Mouse (Mus musculus): ENCODE data around the gene Tbk1.

Tbk1 gene

DNA sequence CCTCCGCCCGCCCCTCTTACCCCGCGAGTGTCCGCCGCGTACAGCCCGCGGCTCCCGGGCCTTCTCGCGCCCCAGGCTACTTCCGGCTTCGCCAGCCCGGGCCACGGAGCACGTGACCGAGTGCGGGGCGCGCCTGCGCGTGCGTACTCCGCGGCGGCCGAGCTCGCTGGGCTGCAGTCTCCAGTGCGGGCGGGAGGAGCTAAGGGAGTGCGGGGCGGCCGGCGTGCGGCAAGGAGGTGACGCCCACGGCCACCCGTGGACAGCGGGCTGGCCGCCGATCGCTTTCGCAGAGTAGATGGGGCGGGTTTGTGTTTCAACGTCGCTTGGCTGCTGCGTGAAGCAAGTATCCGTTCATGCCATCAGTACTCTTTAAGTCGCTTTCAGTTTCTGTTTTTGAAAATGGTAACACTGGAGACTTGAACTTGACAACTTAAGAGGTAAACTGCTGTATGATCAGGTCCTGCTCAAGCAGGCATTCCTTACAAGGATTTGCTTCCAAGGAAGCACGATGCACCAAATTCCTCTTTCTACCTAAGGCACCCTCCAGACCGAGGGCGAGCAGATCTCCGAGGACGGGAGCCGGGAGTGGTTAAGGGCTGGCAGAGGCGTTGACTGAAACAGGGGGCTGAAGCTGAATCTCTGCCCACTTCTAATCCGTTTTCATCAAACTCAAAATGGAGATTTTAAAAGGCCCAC is at the start of gene Tbk1:
Tbk1 (minus strand) TSS at position 113 of the 696 bp plus-strand sequence.
- peak; percentile 93 for DNase-seq

DNA sequence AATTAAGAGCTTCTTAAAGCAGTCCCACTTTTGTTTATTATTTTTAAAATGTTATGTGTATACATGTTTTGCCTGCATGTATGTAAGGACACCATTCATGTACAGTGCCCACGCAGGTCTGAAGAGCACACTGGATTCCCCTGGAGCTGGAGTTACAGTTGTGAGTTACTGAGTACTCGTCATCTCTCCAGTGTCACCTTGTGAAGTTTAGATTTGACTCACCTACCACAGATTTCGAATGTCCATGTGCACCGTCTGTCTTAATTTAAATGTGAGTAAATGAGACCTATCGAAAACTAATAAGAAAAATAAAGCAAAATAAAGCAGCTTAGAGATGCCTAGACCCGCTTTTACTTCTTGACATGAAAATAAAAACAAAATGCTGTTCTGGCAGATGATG is 49.7 kb upstream of the Tbk1 start:
- no peak for DNase-seq

DNA sequence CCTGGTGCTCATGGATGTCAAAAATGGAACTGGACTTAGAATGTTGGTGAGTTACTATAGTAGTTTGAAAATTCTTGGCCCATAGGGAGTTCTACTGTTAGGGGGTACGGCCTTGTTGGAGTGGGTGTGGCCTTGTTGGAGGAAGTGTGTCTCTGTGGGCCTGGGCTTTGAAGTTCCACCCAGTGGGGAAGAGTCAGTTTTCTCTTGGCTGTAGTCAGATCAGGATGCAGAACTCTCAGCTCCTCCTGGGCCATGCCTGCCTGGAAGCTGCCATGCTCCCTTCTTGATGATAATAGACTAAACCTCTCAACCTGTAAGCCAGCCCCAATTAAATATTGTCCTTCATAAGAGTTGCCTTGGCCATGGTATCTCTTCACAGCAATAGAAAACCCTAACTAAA is 47.6 kb upstream of the Tbk1 start:
- DNase-seq = no peak

DNA sequence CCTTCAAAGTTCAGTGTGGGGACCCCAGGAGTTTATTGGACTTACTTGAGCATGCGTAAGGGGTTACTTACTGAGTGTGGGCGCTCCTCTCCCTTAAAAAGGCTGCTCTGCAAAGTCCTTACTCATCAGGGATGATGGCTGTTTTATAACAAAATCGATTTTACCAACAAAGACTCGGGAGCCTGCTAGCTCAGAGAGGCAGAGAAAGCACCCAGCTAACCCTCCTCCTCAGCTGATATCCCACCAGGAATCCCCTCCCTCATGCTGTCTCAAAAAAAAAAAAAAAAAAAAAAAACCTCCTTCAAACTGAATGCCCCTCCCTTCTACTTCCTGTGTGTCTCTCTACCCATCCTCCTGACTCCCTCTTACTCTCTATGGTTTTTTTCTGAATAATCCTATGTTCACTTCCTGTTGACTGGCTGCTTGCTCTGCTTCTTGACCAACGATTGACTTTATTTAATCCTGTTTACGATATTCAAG is 42.0 kb upstream of the Tbk1 start:
- no peak for DNase-seq

DNA sequence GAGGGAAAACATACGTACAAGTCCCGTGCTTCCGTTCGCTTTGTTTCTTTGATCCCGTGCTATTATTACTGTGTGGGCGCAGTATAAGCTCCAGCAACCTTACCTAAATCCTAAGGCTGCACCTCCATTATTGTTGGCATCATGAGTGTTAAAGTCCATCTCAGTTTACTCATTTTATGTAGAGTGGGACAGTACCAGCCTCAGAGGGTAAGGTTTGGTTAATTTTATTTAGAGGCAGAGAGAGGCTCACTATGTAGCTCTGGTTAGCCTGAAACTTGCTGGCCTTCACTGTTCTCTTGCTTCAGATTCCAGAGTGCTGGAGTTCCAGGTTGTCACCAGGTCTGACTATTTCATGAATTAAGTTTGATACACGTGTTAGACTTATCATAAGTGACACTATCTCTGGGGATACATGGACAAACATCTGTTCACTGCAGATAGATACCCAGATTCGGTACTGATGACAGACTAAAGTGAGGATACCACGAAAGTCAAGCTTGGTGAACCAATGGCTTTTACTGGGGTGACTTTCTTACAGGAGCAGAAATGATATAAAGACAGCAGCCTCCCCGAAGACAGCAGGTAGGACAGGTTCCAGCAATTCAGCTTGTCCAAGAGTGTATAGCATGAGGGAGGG is 40.7 kb upstream of the Tbk1 start:
- DNase-seq = no peak

DNA sequence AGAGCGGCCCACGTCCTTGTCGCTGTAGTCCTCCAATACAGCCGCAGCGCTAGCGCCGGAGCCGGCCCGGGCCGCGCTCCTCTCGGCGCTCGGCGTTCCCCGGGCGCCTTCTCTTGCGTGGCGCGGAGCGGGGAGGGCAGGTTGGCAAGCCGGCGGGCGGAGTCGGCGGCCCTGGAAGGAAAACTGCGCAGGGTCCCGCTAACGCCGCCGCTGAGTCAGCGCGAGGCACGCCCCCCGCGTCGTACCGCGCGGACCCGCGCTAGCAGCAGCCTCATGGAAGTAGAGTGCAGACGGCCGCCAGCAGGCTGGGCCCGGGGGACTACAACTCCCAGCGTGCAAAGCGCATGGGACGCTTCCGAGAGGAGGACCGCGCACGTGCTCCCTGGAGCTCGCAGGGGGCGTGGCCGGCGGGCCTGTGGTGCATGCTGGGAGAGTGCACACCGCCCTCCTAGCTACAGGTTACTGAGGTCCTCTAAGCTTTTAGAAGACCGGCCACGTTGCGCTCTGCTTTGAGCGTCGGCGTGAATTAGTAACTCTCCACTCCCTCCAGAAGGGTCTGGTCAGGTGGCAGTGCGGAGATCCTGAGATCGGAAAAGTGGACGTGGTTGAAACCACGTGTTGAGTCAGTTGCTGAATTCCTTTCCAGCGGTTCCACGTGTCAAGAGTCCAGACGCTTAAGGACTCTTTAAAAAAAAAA is 39.7 kb upstream of the Tbk1 start, which contains the start of gene Xpot:
Xpot (minus strand) TSS at position 147 of the 697 bp plus-strand sequence.
- peak; percentile 98 for DNase-seq

DNA sequence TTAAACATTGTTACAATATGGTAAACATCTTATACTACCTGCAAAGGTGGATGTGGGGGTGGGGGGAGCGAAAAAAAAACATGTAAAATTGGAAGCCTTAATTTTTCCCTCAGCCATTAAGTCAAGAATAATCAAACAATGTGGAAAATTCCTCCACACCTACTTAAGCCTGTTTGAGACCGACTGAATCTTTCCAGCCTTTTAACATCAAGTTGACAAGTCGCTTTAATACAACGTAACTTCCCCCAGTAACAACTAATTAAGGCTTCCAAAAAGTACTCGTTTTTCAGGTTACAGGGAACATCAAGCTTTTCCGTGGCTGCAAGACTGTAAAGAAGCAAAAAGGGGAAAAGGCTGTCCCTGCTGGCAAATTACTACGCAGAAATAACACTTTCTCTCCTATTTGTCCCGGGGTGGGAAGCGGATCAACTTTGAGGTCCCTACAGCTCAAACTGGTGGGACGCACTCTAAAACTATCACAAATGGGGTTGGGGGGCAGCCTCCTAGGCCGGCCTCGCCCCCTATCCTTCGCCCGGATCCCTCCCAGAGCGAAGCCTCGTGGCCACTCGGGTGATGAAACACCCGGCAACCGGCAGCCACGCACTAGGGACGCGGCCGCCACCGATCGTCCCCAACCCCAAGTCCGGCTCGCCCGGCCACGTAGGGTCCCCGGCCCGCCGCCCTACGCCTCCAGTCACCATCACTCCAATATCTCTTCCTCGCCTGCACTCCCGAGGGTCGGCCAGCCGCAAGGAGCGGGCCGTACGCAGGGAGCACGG is 39.0 kb upstream of the Tbk1 start:
- DNase-seq = no peak

DNA sequence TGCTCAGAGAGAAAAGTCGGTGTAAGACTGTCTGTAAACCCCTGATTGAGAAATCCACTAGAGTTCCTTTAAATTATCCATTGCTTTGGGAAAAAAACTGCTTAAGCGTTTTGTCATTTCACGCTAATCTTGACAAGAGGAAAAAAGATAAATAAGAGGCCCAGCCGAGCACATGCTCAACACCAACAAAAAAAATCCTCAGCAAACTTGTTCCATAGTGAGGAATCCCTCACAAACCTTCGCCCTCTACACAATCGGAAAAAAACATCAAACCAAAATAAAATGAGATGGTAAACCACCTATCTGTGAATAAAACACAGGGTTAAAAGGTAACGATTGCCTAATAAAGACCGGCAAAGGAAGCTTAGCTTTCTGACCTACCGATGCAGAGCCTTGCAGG is 38.4 kb upstream of the Tbk1 start:
- no peak for DNase-seq

DNA sequence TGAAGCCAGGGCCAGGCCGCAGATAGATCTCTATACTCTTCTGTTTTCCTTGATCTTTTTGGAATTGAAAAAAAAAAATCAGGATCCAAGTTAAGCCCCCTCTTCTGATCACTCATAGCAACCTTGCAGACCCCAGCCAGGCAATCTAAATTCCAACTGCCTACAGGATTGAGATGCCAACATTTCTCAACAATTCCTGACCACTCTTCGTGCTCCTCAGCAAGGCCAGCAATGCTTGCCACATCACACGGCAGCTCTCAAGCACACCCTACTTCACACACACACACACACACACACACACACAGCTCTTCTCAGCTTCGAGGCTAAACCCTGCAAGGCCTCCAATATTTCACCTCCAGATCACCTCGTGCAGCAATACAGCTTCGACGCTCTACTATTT is 37.1 kb upstream of the Tbk1 start:
- no peak for DNase-seq

DNA sequence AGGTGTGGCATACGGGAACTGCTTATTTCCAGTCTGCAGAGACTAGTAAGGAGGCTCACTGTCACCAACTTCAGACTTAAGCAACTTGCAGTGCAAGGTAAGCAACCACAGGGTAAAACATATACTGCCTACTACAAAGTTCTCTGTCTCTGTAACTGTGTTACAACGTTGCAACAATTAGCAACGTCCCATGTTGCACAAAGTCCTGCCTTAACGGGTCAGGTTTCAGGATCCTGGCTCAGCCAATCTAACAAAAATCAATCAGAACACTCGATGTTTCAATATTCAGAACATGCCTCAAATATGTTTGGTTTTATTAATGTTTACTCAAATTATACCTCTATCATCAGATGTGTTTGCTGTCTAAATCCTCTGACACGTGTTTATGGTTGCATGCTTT is 35.8 kb upstream of the Tbk1 start:
- no peak for DNase-seq

DNA sequence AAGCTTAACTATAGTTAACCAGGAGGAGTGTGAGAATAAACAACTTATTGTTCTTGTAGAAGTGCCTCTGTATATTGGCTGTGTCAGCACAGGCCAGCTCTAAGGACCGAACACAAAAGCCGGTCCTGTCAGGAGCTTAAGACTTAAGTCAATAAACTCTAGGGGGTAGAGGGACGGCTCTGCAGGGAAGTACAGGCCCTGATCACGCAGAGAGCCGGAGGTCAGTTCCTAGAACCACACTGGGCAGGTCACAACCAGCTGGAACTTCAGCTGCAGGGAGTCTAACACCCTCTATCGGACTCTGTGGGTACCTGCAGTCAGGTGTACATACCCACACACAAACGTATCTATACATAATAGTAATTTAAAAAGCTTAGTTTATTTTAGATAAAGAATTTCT is 29.3 kb upstream of the Tbk1 start:
- DNase-seq = no peak

DNA sequence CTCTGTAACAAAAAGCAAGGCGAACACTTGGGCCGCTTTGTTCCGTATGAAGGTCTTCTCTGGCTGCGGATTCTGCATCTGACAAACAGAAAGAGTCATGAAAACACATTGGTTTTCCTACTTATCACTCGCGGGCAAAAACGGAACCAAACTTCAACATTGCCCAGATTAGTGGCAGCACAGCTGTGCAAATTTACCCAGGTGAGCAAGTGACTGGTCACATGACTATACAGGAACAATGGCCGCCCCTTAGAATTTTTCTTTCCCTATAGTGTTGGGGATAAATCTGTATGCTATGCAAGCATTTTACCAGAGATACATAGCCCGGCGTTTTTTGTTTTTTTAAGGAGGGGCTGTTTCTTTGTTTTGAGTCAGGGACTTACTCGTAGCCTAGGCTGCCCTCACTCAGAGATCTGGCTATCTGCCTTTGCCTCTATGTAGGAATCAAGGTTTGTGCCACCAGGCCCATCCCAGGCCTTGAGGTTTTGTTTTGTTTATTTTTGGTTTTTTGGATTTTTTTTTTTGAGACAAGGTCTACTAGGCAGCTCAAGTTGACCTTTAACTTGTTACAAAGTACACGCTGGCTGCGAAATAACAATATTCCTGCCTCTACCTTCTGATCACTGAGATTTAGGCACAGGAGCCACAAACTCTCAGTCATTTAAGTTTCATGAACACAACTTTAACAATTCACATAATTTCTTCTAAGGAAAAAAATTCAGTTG is 28.7 kb upstream of the Tbk1 start:
- DNase-seq = no peak

DNA sequence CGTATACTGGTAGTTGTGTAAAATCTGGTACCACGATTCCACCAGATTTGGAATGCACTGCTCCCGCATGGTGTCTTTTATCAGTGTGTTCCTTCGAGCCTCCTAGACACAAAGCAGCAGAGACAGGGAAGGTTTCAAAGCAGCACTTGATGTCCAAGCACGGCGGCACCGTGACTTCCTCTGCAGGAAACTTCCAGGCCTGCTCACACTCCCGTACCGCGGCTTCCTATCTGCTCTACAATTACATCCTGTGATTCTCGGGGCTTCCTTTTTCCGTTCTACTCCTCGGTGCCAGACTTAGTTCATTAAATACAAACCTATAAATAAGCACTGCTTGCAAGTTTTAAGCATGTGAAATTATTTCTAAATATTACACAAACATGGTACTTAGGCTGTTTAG is 27.0 kb upstream of the Tbk1 start:
- DNase-seq = peak; percentile 45

DNA sequence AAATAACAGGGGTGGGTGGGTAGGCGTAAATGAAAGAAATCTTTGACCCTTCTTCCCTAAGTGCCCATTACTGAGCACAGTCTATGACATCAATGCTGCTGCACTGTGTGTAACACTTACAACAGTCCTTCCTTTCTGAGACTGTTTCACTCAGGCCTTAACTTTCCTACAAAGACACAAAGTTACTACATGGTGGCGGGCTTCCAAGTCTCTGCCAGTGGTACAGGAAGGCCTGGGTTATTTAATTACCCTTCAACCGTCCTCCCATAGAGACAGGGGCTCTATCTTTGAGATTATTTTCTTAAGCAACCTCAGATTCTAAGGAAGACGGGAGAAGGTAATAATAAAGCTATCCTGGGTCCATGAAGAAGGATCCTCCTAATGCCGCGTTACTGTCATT is 25.9 kb upstream of the Tbk1 start:
- DNase-seq = no peak

DNA sequence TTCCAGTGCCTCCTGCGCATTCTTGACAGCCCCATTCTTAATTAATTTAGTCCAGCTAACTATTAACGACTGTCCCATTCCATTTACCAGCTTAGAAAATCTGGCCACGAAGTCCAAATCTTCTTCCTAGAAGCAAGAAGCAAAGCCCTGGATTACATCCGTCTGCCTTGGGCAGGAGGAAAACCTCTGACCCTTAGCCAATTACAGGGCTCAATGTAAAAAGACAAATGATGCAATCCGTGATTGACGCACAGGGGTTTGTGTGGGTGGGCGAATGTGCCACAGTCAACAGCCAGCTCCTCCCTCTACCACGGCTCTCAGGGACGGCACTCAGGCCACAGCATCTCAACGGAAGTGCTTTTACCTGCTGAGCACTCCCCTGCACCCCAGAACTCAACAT is 25.0 kb upstream of the Tbk1 start:
- DNase-seq = no peak

DNA sequence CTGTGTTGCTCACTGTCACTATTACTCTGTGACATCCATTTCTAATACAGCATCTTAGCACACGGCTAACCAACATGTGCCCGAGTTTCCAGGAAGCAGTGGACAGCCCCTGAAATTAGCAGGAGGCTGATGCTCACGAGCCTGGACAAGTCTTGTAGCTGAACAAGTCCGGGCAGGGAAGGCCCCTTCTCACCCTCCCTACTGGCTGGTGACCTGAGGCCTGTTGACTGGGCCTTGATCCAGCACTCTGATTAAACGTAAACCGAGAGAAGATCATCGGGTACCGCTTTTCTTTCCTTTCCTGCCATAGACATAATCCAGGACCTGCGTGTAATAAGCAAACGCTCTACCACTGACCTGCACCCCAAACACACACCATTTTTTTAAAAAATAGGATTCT is 21.6 kb upstream of the Tbk1 start:
- peak; percentile 38 for DNase-seq

DNA sequence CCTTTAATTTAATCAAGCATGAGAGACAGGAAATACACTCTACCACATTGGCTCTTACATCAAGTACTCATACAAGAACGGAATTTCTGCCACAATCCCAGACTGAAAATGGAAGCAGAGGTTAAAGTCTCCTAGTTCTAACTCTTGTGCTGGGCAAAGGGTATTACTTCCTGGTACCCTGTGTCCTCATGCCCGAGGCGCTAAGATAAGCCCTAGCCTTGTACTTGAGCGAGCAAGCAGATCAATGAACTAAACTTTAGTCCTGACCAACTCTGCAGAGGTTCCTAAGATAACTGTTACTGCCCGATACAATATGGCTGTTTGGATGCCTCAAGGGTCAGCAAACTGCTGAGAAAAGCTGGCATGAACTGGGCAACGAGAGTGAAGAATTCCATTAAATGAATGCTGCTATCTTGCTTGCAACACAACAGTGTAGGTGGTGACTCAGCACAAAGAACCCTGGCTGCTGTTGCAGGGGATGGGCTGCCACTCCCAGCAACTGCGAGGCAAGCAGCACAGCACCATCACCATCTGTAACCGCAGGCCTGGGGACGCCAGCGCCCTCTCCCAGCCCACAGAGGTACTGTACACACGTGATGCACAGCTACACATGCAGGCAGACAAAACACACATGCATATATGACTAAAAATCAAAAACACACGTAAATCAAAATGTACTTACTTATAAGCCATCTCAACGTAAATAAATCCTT is 18.2 kb upstream of the Tbk1 start:
- no peak for DNase-seq

DNA sequence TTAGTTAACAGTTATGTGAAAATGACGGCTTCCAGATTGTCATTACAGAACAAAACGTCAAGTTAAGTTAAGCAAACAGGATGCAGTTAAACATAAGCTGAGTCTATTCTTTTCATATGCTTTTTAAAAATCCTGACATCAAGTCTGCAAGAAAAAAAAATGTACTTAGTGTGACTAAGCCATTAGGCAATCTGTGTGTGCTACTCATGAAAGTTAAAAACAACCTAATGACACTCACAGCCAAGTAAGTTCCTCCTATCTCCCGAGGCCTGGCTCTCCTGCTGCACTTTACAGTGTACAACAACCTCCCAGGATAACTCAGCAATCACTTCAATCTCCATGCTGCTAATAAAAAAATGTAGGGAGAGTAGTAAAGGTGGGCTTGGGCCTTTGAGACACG is 17.0 kb upstream of the Tbk1 start:
- DNase-seq = no peak

DNA sequence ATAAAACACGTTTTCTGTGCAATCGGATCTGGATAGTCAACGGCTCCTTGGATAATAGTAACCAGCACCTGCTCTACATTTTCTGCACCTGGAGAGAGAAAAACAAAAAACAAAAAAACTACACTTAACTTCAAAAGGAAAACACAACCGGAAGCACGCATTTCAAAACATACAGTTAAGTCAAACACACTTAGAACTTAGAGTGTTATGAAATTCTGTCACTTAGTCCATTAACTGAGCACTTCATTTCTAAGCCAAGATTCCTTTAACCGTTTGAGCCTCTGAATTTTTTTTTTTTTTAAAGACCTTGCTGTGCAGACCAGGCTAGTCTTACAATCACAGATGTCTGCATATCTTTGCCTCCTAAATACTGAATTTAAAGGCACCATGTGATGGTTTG is 14.7 kb upstream of the Tbk1 start:
- no peak for DNase-seq

DNA sequence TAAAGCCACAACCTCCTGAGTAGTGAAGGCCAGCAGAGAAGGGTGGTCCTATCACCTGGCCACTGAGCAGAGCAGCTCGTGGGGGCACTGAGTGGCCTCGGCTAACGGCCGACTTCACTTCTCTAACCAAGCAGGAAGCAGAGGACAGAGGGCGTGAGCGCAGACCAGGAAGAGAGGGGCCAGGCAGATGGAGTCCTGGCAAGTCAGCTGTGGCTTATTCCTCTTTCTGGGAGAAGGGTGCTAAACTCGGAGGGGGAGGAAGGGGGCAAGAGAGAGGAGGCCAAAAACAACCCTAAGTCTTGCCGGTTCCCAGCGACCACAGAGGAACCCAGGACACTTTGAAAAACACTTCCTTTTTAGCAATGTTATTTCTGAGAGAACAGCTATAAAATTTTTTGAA is 10.0 kb upstream of the Tbk1 start:
- no peak for DNase-seq

DNA sequence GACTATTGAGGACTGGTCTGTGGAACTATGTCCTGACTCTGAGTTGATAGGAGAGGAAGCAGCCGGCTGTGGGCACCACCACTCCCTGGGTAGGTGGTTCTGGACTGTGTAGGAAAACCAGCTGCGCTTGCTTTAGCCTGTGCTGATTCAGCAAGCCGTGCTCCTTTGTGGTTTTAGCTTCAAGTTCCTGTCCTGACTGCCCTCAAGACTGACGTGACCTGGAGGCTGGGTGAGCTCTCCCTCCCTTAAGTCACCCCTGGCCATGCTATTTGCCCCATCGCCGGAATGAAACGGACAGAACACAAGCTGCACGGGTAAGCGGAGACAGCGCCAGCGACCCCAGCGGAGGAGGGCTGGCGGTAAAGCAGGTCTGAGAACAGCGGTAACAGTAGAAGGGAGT is 4.5 kb upstream of the Tbk1 start:
- no peak for DNase-seq

DNA sequence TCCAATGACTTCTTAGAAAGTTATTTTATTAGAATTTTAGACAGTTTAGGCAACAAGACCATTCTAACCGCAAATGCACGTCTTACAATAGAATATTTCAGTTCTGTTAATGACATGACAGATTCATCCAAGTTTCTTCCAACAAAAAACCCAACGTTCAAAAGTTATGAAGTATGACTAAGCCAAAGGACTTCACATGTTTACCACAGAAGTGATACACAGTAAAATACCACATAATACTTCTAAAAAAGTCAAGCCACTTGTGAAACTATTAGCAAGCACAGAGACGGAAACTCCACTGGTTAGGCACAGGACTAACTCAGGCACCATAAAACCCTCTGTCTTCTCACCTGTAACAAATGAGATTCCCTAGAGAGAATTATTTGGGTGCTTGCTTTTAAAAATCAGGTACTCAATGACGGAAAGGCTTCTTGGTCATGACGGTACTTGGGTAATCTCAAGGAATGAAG is 819 bp upstream of the Tbk1 start:
- no peak for DNase-seq

All from kidney, adult 18-20 months (tissue).